Mouse (Mus musculus) monocyte, adult 2 months (primary cell): ENCODE measurements around the gene Tanc1.

Experiments used
- DNase-seq, 2 experiments: peaks; one replicate each; pipeline ENCODE4 v3.0.0; 2022; ENCODE audit warnings: low spot score in 2 of 2, low read depth in 1 of 2

The Tanc1 gene

GRCm38 (mm10) chr2:59862618-59863017 lies 250.8 kb downstream of the Tanc1 start:
- DNase-seq = no peak

GRCm38 (mm10) chr2:59870526-59870925 lies 258.7 kb downstream of the Tanc1 start:
- no peak for DNase-seq

DNA sequence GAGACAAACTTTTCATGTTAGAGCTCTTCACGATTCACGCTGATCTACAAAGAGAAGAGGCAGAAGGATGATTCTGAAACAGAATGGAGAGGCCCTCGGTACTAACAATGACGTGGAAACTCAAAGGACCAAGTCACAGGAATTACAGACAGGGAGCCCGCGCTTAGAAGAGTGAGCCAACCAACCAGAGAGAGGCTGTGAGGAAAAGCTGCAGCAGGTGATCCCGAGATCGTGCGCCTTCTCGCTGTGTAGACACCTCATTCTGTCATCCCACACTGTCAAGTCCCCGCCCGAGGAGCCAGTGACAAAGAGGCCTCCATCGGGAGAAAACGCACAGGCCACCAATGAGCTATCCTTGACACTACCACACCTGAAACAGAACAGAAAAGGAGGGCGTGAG lies 264.6 kb downstream of the Tanc1 start:
- DNase-seq = no peak

DNA sequence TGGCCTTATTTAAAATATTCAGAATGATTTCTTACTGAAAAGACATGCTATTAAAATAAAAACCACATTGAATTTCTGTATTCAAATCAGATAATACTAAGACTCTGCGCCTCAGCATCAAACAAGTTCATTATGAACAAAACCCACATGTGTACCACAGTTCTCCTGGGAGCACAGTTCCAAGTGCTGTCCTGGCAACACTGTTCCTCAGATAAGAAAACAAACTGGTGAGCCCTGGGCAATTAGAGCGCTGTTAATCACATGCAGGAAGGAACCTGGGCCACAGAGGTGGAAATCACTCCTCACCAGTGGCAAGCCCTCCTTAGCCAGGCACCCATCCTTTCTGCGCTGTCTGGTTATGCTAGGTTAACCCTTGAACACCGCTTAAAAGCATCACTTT lies 265.5 kb downstream of the Tanc1 start:
- DNase-seq = no peak

GRCm38 (mm10) chr2:59878221-59878620 lies 266.4 kb downstream of the Tanc1 start:
- DNase-seq = no peak

- no peak for DNase-seq
Measured at GRCm38 (mm10) chr2:59881404-59881803, 269.6 kb downstream of the Tanc1 start.

GRCm38 (mm10) chr2:59881831-59882741 lies 270.2 kb downstream of the Tanc1 start, which contains the start of gene Wdsub1:
Wdsub1 (minus strand) TSS chr2:59882591.
- DNase-seq = peak; percentile 70 to 84

DNA sequence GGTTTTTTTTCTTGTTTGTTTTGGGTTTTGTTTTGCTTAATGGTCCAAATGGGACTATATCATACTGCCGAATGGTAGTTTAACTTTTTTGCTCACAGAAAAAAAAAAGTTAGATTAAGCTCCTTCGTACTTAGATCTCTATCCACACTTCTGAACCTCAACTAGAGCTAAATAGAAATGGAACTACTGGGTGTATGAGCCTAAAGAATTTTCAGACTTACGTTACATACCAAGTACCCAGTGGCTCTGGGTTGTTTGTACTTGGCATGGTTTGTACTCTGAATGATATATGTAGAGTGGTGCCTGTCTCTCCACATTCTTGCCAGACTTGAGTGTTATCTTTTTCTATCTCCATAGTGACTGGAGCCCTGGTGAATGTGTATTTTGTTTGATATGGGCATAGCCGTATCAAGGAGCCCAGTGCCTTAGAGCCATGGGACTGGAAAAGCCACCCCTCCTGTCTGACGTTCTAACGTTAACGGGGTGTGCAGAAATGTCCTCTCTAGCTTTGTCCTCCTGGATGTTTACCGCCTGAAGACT lies 271.0 kb downstream of the Tanc1 start:
- DNase-seq = no peak

- peak; percentile 12 to 24 for DNase-seq
Measured at GRCm38 (mm10) chr2:59889699-59890098, 277.9 kb downstream of the Tanc1 start.
